Mouse (Mus musculus): ENCODE results near the gene Ccdc187.

Gene Ccdc187

DNA sequence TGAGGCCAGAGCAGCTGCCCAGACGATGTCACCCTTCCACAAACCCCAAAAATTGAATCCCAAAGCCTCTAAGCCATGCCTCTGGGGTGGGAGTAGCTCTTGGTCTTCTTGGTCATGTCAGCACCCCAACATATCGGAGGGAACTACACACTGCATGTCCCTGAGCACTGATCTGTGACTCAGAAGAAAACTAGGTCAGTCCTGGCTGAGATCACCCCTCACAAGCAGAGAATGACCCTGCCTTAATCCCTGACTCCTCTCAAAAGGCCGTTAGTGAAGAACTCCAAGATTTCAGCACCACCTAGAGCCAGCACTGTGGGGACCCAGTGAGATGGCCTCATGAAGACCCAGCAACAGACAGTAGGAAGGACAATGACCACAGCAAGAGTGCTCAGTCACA lies 26.1 kb downstream of the Ccdc187 start:
- DNase-seq: no peak

DNA sequence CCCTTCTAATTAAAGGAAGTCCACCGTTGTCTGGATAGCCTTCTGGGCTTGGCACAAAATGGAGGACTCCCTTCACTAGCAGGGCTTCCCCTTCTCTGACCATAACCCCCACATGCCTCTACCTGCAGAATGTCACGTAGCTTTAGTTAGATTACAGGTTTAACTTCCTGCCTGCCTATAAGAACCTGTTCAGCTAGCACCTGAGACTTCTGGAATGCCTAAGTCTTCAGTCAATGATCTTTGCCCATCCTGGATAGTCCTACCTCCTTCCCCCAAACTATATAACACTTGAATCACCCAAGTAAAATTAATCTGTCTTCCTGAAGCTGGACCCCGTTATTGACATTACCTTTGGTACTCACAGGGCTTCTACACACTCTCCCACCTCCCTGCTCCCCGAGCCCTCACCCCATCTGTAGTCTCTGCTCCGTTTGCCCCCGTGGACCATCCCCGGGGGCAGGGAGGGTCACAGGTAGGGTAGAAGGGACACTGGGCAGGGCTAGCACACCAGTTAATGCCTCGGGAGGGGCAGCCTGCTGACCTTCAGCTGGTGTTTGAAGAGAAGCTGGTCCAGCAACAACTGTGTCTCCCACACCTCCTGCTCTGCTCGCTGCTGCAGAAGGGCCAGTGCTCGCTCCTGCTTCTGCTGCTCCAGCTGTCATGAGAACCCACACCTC lies 28.2 kb downstream of the Ccdc187 start:
- DNase-seq: no peak

DNA sequence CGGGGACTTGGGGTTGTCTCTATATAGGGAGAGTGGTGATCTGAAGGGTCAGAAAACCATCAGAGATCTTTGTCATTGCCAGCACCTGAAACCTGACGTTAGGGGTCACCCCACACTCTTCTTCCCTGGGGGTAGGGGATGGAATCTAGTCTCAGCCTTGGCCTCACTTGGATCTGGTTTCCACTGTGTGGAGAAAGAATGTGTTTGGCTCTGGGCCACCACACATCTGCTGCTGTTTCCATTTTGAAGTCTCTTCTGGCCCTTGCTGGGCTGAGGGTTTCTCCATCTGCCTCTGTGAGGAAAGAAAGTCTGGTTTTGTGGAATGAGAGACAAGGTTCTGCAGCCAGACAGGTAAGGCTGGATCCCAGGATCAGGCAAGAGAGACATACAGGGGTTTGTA lies 29.3 kb downstream of the Ccdc187 start:
- peak in 1 of 2 experiments; percentile 11 for DNase-seq

DNA sequence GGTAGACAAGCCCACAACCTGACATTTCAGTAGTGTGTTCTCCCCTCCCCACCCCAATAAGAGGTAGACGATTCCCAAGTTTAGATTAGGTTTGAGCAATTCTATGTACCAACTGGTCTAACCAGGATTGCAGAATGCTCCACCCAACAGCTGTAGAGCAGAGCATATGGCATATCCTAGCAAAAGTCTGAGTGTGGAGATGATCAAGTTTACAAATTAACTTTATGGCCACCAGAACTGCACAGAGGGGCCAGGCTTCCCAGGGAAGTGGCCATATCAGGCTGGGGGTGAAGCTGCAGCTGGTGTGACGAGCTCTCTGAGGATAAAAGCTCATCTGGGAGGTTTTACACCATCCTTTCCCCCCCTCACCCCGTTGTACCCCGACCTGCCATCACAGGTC lies 29.7 kb downstream of the Ccdc187 start:
- DNase-seq: no peak

DNA sequence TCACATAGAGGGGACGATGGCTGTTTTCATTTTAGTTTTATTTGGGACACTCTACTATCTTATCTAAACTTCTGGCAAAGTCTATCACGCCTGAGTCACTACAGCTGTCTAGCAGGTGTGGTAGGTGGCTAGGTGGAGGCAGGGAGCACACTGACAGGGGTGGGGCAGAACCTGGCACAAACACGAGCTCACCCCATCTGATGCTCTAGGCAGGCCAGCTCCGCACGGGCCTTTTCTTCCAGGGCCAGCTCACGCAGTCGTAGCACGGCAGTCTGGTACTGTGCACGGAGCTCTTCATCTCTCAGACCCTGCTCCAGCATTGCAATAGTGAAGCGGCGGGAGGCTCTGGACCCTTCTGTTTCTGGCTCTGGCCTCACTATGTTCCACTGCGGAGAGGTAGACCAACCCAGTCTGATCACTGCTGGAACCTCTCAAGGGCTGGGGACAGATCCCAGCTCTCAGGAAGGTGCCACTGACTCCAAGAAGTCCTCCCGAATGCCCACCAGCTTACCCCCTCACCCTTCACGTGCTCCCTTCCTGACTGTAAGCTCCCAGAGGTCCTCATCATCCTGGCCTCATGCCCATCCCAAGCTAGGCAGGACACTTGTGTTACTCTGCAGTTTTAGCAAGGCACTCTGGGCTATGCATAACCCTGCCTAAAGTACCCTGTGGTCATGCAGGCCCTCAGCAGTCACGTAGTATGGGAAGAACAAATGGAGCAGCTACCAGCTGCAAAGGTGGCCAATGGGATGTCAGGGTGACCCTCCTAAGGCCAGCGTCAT lies 36.9 kb downstream of the Ccdc187 start:
- DNase-seq: no peak

DNA sequence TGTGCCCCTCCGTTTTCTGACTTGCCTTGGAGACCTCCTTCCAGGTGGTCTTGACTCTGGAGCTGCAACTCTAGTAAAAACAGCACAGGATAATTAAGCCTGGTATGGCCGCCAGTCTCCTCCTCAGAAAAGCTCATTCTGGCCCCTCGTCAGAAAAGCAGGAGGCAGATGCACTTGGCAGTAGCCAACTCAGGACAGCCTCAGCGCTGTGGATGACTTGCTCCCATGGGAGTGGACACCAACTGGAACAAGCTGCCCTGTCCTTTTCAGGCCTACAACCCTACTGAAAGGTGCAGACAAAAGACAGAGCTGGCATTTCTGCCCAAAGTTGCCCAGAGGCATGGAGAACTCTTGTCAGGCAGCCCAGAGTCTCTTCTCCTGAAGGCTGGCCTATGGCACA lies 39.5 kb downstream of the Ccdc187 start:
- DNase-seq: no peak

DNA sequence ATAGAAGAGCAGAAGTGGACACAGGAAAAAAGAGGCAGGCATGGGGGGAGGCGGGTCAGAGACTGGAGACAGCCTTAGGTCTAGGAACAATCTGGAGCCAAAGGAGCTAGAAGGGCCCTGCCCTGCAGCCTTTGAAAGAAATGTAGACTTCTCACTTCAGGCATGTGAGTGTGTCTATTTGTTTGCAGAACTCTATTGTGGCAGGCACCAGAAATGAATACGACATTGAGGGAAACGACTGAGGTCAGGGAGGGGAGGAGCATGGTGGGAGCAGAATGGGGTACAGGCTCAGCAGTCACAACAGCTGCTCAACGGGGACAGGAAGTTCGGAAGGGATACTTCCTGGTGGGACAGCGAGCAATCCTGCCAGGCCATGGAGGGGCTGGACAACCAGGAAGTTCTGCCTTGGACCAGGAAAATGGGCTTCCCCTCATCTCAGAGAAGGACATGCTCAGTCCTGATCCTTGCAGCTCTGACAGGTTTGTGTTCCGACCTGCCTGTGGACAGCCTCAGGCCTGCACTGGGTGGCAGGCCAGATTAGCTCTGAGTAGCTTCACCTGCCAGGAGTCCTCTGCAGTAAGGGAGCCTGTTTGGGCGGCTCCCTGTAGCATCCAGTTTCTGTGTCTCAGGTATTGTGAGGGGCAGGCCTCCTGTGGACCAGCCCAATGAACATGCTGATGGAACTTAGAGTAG lies 41.7 kb downstream of the Ccdc187 start:
- DNase-seq: no peak

DNA sequence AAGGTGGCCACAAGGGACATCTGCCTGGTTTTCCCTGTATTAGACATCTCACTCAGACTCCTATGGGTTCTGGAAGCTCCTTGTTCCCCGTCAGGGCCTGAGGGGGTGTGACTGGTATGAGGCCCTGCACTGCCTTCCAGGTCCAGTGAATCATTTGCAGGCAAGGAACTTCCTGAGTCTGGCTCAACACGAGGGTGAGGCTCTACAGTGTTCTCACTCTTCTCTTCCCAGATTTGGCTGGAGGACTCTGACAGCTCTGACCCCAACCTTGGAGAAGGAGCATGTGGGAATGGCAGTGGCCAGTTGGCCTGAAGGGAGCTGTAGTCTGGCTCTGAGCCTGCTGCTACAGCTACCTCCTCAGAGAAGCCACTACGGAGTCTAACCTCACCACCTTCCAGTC lies 46.8 kb downstream of the Ccdc187 start:
- DNase-seq: no peak

DNA sequence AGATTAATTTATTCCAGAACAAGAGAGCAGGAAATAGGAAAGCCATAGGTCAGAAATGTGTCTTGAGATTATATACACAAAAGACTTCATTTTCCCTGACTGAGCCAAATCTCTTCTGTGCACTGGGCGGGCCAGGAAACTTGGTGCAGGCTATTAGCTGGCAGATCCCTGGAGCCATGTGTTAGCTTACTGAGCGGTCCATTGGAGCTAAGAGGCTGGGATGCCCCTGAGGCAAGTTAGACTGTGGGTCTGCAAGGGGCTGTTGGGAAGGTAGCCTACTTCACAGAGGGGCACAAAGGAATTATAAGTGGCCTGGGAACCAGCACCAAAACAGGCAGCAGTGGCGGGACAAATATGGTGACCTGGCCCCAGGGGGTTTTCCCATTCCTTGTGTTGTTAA lies 53.5 kb downstream of the Ccdc187 start:
- DNase-seq: no peak

DNA sequence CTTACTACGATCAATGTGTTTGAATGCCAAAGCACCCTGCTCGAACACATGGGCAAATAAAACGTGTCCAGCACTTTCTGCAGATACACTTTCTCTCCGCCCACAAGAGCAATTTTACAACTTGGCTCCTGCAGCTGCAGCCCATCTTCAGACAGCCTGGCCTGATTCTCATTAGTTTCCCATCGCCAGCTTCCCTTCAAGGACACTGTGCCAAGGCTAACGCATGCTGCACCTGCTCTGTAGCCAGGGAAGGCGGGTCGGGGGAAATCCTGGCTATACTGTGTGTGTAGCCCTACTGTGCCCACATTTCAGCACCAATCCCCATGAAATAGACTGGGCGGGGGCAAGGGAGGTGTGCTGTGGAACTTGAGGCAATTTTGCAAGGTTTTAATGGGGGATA lies 54.0 kb downstream of the Ccdc187 start:
- no peak for DNase-seq

DNA sequence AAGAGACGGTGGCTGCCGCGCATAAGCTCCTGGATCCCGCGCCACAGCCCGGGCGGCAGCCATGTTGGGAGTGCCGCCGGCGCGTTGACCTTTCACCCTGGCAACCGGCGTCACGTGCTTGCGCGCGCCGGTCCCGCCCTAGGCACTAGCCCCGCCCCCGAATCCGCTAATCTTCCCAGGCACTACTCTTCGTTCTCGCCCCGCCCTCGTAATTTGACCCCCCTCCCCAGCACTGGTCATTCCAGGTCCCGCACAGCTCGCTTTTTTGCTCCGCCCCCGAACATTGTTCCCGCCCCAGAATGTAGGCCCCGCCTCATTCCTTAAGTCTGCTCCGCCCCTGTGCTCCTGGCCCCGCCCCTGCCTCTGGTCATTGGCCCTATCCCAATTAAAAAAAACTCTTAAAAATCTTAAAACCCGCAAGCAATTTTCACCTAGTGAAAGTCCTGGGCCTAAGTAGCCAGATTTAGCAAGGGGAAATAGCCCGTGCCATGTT lies 57.0 kb downstream of the Ccdc187 start, which contains the start of gene Qsox2:
Qsox2 (minus strand) TSS at position 236 of the 493 bp plus-strand sequence.
- DNase-seq: peak; percentile 96 to 98

DNA sequence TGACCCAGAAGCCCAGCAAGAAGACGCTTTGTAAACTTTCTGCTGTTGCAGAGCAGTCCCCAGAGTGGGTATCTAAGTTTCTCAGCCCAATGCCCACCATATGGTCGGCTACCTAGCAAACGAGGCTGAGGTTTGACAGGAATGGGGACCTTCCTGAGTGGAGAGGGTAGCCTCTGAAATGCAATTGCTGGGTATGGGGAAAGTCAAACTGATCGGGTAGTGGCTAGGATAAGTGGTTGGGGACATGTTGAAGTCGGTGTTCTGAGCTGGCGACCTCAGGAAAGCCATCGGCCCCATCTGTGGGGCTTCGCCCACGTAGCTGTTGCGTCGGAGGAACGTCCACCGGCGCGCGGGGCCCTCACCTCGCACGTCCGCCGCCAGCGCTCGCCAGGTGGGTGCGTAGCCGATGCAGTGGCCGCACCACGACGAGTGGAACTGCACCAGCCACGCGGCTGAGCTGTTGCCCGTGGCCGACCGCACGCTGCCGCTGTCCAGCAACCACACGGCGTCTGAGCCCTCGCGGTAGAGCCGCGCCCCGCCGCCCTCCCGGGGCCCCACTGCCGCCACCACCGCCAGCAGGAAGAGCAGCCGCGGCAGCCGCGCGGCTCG lies 57.6 kb downstream of the Ccdc187 start:
- no peak for DNase-seq

DNA sequence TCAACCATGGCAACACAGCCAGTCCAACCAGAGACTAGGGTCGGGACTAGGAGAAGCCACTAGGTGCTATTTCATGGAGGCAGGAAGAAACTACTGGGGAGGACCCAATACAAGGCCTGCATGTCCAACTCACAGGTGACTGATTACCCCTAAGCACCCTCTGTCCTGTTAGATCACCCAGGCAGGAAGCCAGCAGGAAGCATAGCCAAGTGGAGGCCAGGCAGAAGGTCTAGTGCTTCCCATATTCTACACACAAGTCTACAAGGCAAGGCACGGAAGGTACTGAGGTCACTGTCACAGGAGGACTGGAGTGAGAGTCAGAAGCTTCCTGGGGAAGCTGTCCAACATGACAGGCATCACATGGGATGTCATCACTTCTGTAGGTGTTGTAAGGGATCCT lies 59.6 kb downstream of the Ccdc187 start:
- peak; percentile 9 to 56 for DNase-seq

DNA sequence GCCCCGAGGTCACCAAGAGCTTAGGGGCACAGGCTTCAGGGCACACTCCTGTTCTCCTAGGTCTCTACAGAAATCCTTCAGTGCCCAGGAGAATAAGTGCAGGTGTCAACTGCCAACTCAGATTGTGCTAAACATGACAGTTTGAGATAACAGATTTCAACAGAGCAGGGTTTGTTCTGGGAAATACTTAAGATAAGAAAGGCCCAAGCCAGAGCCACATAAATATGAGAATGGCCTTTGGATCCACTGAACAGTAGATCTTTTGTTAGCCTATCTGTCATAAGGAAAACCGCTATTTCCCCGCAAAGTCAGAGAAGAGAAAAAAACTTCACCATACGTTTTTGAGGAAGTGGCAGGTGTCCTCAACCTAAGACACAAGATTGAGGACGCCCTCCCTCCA lies 60.1 kb downstream of the Ccdc187 start:
- DNase-seq: no peak

DNA sequence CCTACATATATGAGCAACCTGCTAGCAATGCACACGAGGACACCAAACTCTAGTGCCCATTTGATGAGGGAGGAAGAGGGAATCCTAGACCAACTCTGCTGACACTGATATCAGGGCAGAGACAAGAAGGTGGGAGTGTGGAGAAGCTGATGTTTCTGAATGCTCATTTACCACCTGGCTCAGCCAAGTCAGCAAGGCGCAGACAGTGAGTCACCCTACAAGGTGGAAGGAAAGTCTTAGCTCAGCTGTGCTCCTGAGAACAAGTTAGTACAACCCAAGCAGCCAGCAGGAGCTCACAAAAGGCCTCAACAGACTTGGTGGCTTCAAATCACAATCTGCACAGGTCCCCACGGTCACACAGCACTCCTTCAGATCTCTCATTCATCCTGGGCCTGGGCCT lies 63.0 kb downstream of the Ccdc187 start:
- DNase-seq: no peak

DNA sequence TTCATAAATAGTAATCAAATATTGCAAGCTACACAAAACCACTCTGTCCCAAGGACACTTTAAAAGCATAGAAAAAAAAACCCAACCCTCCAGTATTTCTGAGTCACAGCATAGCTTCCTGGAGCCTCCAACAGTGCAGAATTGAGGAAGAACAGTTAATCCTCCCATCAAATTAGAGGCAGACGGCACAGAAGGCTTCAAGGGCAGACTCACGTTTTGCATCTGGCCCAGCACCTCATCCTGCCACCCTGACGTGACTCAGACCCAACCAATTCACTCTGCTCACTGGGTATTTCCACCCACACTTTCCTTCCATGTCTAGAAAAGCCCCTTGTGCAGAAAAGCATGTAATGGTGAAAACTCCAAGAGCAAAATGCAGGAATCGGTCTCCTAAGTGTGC lies 64.1 kb downstream of the Ccdc187 start:
- no peak for DNase-seq

DNA sequence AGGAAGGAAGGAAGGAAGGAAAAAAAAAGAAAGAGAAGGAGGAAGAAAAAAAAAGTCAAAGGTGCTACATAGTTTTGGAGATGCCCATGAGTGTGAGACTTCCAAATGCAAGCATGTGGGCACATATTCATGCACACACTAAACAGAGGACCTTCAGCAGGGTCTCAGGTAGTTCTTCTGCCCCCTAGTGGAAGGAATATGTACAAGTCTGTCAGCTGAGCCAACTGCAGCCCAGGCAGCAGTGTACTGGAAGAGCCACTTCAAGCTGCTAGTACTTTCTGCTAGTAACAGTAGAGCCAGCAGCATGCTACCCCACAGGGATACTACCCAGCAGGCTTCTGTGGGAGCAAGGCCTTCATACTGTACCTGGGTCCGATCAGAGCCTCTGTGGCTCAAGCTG lies 66.6 kb downstream of the Ccdc187 start:
- peak; percentile 52 to 60 for DNase-seq

DNA sequence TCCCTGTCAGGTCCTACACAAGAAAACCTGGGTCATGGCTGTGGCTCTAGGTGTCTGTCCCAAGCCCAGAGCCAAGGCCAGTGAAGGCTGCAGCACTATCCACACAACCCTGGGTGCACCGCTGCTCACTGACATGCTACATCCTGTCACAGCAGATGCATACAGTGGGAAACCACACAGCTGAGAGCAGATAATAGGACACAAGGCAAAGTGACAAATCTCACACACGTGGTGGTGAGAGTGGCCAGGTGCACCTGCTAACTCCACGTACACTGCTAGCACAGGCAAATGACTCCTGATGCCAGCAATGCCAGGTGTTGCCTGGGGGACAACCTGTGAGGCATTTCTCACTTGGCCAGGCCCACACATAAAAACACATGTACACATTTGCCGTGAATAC lies 69.1 kb downstream of the Ccdc187 start:
- DNase-seq: no peak

DNA sequence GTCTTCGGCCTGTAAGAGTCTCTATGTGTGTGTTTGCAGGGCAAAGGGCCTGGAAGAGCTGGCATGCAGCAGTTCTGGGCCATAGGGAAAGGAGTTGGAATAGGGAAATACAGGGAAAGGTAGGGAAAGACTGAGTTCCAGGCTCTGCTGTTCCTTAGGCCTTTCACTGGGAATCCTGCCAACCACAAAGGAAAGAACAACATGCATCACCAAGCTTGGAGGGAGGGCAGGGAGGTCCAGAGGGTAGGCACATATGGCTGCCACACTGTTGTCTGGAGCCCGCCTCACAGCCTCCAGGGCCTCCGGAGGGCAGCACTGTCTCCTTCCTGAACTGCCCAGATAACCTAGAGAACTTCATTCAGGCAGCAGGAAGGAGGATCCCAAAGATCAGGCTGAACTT lies 70.4 kb downstream of the Ccdc187 start:
- DNase-seq: no peak

DNA sequence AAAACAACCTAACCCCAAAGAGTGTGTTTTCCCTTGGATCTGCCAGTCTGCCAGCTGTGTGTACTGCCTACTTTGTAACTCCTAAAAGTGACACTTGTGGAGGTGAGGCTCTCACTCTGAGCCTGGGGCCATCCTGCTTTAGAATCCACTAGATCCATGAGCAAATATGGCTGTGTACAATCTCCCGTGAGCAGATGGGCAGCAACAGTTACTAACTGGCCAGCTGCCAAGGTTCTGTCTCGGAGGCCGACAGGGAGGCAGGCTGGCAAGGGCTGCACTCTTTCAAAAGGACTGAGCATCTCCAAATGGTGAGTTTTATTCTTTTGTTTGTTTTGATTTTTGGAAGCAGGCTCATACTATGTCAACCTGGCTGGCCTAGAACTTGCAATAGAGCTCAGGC lies 79.8 kb downstream of the Ccdc187 start:
- no peak for DNase-seq

DNA sequence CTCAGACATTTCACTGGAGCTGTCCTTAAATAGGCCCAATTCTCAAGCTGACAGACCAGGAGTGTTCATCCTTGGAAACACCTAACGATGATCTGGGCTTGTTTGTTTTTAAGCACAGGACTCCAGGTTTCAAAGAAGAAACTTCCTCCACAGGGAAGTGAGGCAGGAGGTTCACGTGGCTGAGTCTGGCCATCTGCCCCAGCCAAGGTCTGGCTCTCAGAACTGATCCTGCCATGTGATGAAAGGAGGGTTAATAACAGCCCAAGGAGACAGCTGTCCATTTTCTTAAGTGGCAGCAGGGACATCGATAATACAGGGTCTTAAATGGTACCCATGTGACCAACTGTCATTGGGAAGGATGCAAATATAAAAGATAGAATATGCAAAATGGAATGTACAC lies 84.8 kb downstream of the Ccdc187 start:
- DNase-seq: no peak

DNA sequence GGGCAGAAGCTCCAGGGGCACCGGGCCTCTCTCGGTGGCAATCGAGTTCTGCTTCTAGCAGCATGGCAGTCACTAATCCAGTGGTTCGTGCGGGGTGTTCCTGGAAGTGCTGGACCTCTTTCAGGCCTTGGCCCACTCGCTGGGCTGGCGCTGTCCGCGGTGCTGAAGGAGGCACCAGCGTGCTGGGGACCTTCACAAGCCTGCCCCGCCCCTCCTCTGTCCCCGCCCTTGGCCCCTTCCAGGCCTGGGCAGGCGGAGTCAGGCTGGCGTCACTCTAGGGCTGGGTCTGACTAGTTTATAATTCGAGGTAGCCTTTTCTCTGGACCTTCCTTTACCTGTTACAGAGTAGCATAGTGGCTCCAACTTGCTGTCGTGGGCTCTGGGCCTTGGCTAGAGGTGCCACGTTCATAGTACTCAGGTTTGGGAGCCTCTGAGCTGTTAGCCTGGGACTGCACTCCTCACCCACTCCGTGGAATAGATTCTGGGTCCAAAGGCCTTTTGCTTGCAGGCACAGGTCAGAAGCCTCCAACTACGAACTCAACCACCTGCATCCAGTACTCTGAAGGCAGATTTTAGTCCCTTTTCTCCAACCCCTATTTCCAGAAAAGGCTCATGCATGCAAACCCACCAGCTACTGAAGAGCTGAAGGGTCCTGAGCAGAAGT lies 86.1 kb downstream of the Ccdc187 start, which contains the start of gene Lhx3:
Lhx3 (minus strand) TSS at position 164 of the 664 bp plus-strand sequence.
- peak; percentile 89 to 97 for DNase-seq

DNA sequence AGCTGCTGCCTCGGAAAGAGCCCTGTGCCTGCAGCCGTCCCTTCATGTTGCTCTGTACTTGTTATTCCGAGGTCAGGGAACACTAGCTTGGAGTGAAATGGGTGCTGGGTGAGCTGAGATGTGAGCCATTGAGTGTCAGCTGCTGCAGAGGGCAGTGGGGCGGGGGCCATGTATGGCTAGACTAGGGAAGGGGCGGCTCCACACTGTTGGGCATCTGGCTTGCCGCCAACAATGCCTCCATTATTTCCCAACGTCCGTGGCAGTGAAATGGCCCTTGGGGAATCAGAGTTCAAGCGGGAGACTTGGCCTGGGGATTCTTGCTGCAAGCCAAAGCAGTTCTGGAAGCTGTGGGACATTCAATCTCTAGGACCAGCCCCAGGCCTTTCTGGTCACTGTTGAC lies 86.8 kb downstream of the Ccdc187 start:
- no peak for DNase-seq
